Mouse (Mus musculus) spleen, adult 2 months (tissue): ENCODE measurements around the gene Il13ra1.

Experiments
- CTCF ChIP-seq: fragments of 200-500 bp; IDR thresholded peaks from 2 replicates; pipeline ENCODE4 v1.5.1; 2011; ENCODE audit warnings: mild to moderate bottlenecking, inconsistent platforms; ENCODE audit not compliant: insufficient read depth, insufficient read length, insufficient replicate concordance; ENCODE audit errors: extremely low read depth
- POLR2A ChIP-seq: fragments of 200-500 bp; IDR thresholded peaks from 2 replicates; pipeline ENCODE4 v1.6.1; 2011; ENCODE audit warnings: low read depth, low read length, inconsistent platforms

DNA sequence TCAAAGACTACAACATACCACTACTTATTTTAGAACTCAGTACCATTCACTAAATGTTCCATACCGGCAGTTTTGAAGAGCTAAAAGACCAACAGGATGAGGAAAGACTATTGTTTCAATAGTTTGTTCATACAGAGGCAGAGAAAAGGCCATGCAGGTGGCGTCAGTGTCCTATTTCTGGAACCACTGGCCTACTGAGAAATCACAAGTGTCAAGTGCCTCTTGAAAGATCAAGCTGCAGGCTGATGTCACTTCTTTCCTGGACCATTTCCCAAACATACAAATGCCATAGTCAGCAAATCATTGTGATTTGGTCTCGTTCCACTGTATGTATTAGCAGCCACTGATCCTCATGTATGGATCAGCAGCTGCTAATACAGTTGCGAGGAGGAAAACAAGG, 34.8 kb downstream of the Il13ra1 start:
- TF ChIP-seq CTCF, result no peak
- TF ChIP-seq POLR2A, result no peak
